Mouse (Mus musculus) stomach, embryonic 14.5 days (tissue): Measurements from ENCODE around the gene Inhbe. TPM values are rescaled to one million over a fixed set of nuclear protein-coding genes. Genes with fewer than 3 reads are reported as not detected.

ENCODE experiments used
- ATAC-seq: fragments of 200-750 bp; cut with Nextera tagmentation; 2 replicates; pipeline ENCODE4 v1.8.0; 2017; ENCODE audit warnings: low read depth, moderate TSS enrichment; ENCODE audit not compliant: insufficient number of reproducible peaks, insufficient read depth, low FRiP score
- H3K27ac ChIP-seq: fragments of 300-500 bp; sonication (generic); 2 replicates; pipeline ENCODE4 v1.5.1; 2014; ENCODE audit warnings: mild to moderate bottlenecking, low read length, moderate library complexity, mixed read lengths
- H3K27me3 ChIP-seq: fragments of 300-500 bp; sonication (generic); 2 replicates; pipeline ENCODE4 v1.6.1; 2014; ENCODE audit warnings: low read length, control low read depth, mixed read lengths; ENCODE audit not compliant: control insufficient read depth, insufficient read depth
- H3K36me3 ChIP-seq: fragments of 300-500 bp; sonication (generic); 2 replicates; pipeline ENCODE4 v1.6.1; 2014; ENCODE audit warnings: mild to moderate bottlenecking, control low read depth, low read length, moderate library complexity, mixed read lengths; ENCODE audit not compliant: control insufficient read depth, insufficient read depth
- H3K4me1 ChIP-seq: fragments of 300-500 bp; sonication (generic); 2 replicates; pipeline ENCODE4 v1.6.1; 2014; ENCODE audit warnings: low read length, control low read depth, mixed read lengths; ENCODE audit not compliant: control insufficient read depth, insufficient read depth
- H3K4me2 ChIP-seq: fragments of 300-500 bp; sonication (generic); replicated peaks from 2 replicates; pipeline ENCODE4 v1.6.1; 2014; ENCODE audit warnings: low read depth, low read length, control low read depth
- H3K4me3 ChIP-seq: fragments of 300-500 bp; sonication (generic); 2 replicates; pipeline ENCODE4 v1.5.1; 2014; ENCODE audit warnings: low read depth, low read length, control low read depth
- H3K9ac ChIP-seq: fragments of 300-500 bp; sonication (generic); replicated peaks from 2 replicates; pipeline ENCODE4 v1.6.1; 2014; ENCODE audit warnings: low read depth, mild to moderate bottlenecking, control low read depth, low read length, moderate library complexity, mixed read lengths
- H3K9me3 ChIP-seq: fragments of 300-500 bp; sonication (generic); 2 replicates; pipeline ENCODE4 v1.6.1; 2016; ENCODE audit warnings: low read depth, low read length, control low read depth; ENCODE audit not compliant: control insufficient read depth
- WGBS: fragments of 180-500 bp; shearing (Covaris S2); extraction: QIAGEN DNeasy Blood & Tissue Kit; methylation state at CpG from one replicate; pipeline ENCODE4 v1.1.7; 2014; 5-methylcytosine and 5-hydroxymethylcytosine counted together
- polyA plus RNA-seq: library from polyadenylated mRNA; unstranded; fragments of >200 nt; fragmentation: Nextera tagmentation; extraction: Ambion mirVana; gene quantifications from 2 replicates; pipeline ENCODE4 v1.2.1, GENCODE M21; 2014

The Inhbe gene
- polyA plus RNA-seq, 1 experiment from 2014 or later, result not detected

GRCm38 (mm10) chr10:127332211-127332874 lies 21.9 kb downstream of the Inhbe start:
- H3K4me3 ChIP-seq, result no peak overlapping the region
- H3K36me3 ChIP-seq, result peaks cover 15% of the 10 kb centered on the region; the same call in 1 of the 2 replicates
- H3K27ac ChIP-seq, result no peak overlapping the region
- 0 out of 2 replicates have a peak, but pooled peaks cover 9% of the 10 kb centered on the region for H3K27me3 ChIP-seq
- no peak for ATAC-seq
- 53% methylated on average over 31 of the region's 31 CpGs for WGBS
- no peak overlapping the region for H3K9ac ChIP-seq
- H3K4me1 ChIP-seq, result no peaks in the 10 kb centered on the region
- H3K4me2 ChIP-seq, result no peak overlapping the region
- no peaks in the 10 kb centered on the region for H3K9me3 ChIP-seq

- H3K27me3 ChIP-seq, result 0 out of 2 replicates have a peak, but pooled peaks cover 19% of the 10 kb centered on the region
- no peak for ATAC-seq
- peaks cover 14% of the 10 kb centered on the region; the same call in 1 of the 2 replicates for H3K4me1 ChIP-seq
- peaks cover 12% of the 10 kb centered on the region; the same call in 1 of the 2 replicates for H3K36me3 ChIP-seq
- H3K27ac ChIP-seq, result no peak overlapping the region
- no peak overlapping the region for H3K4me3 ChIP-seq
- H3K9me3 ChIP-seq, result 0 out of 2 replicates have a peak, but pooled peaks cover 3% of the 10 kb centered on the region
- WGBS, result 79% methylated on average over 7 of the region's 7 CpGs
- no peak overlapping the region for H3K4me2 ChIP-seq
- no peak overlapping the region for H3K9ac ChIP-seq
These were observed 24.0 kb downstream of the Inhbe start for GRCm38 (mm10) chr10:127330212-127330611.

GRCm38 (mm10) chr10:127327461-127328145 lies 26.6 kb downstream of the Inhbe start:
- no peak overlapping the region for H3K9ac ChIP-seq
- H3K4me1 ChIP-seq, result peaks cover 14% of the 10 kb centered on the region; the same call in 1 of the 2 replicates
- peaks cover 9% of the 10 kb centered on the region; the same call in 1 of the 2 replicates for H3K36me3 ChIP-seq
- no peak overlapping the region for H3K27ac ChIP-seq
- 0 out of 2 replicates have a peak, but pooled peaks cover 3% of the 10 kb centered on the region for H3K9me3 ChIP-seq
- H3K27me3 ChIP-seq, result 0 out of 2 replicates have a peak, but pooled peaks cover 22% of the 10 kb centered on the region
- no peak overlapping the region for H3K4me2 ChIP-seq
- 44% methylated on average over 18 of the region's 18 CpGs for WGBS
- ATAC-seq, result no peak
- H3K4me3 ChIP-seq, result no peak overlapping the region

GRCm38 (mm10) chr10:127326828-127327227 lies 27.4 kb downstream of the Inhbe start:
- H3K4me3 ChIP-seq, result peak overlapping the region; percentile 48
- no peak overlapping the region for H3K27ac ChIP-seq
- 6% methylated on average over 29 of the region's 29 CpGs for WGBS
- H3K9ac ChIP-seq, result peak overlapping the region; percentile 36
- H3K4me2 ChIP-seq, result peak overlapping the region; percentile 96
- 0 out of 2 replicates have a peak, but pooled peaks cover 22% of the 10 kb centered on the region for H3K27me3 ChIP-seq
- H3K4me1 ChIP-seq, result peaks cover 14% of the 10 kb centered on the region; the same call in 1 of the 2 replicates
- 0 out of 2 replicates have a peak, but pooled peaks cover 3% of the 10 kb centered on the region for H3K9me3 ChIP-seq
- H3K36me3 ChIP-seq, result peaks cover 9% of the 10 kb centered on the region; the same call in 1 of the 2 replicates
- no peak for ATAC-seq

GRCm38 (mm10) chr10:127326017-127326801 lies 28.0 kb downstream of the Inhbe start:
- ATAC-seq, result no peak
- no peak overlapping the region for H3K27ac ChIP-seq
- peaks cover 14% of the 10 kb centered on the region; the same call in 1 of the 2 replicates for H3K4me1 ChIP-seq
- H3K27me3 ChIP-seq, result 0 out of 2 replicates have a peak, but pooled peaks cover 22% of the 10 kb centered on the region
- peak overlapping the region; percentile 36 for H3K9ac ChIP-seq
- H3K4me3 ChIP-seq, result peak overlapping the region; percentile 48
- H3K36me3 ChIP-seq, result peaks cover 6% of the 10 kb centered on the region; the same call in 1 of the 2 replicates
- H3K4me2 ChIP-seq, result peak overlapping the region; percentile 96
- 0 out of 2 replicates have a peak, but pooled peaks cover 3% of the 10 kb centered on the region for H3K9me3 ChIP-seq
- 1% methylated on average over 51 of the region's 54 CpGs for WGBS

GRCm38 (mm10) chr10:127325454-127326016 lies 28.7 kb downstream of the Inhbe start:
- no peak for ATAC-seq
- WGBS, result 36% methylated on average over 14 of the region's 14 CpGs
- H3K27me3 ChIP-seq, result 0 out of 2 replicates have a peak, but pooled peaks cover 22% of the 10 kb centered on the region
- H3K4me2 ChIP-seq, result peak overlapping the region; percentile 96
- H3K9me3 ChIP-seq, result 0 out of 2 replicates have a peak, but pooled peaks cover 3% of the 10 kb centered on the region
- peak overlapping the region; percentile 48; the same call in 1 of the 2 replicates for H3K4me3 ChIP-seq
- no peaks in the 10 kb centered on the region; the same call in 1 of the 2 replicates for H3K36me3 ChIP-seq
- H3K27ac ChIP-seq, result no peak overlapping the region
- peaks cover 14% of the 10 kb centered on the region; the same call in 1 of the 2 replicates for H3K4me1 ChIP-seq
- no peak overlapping the region for H3K9ac ChIP-seq

- Histone ChIP-seq H3K4me2 (no peak overlapping the region), H3K27ac (no peak overlapping the region), H3K9me3 (0 out of 2 replicates have a peak, but pooled peaks cover 3% of the 10 kb centered on the region), H3K4me1 (peaks cover 14% of the 10 kb centered on the region; the same call in 1 of the 2 replicates), H3K27me3 (0 out of 2 replicates have a peak, but pooled peaks cover 22% of the 10 kb centered on the region), H3K9ac (no peak overlapping the region), H3K36me3 (no peaks in the 10 kb centered on the region), H3K4me3 (no peak overlapping the region)
- WGBS, result 14% methylated on average over 7 of the region's 7 CpGs
- ATAC-seq, result no peak
These were observed 29.7 kb downstream of the Inhbe start for GRCm38 (mm10) chr10:127324495-127324894.
